Mouse (Mus musculus) kidney, adult 2 months (tissue): ENCODE measurements around the gene Fez1.

Experiments
- CTCF ChIP-seq: fragments of 200-500 bp; conservative IDR thresholded peaks from 2 replicates; pipeline ENCODE4 v1.5.1; 2011; ENCODE audit warnings: low read depth, mild to moderate bottlenecking, control low read depth, low read length, moderate library complexity, mixed read lengths; ENCODE audit not compliant: insufficient read depth, insufficient read length
- POLR2A ChIP-seq: fragments of 200-500 bp; IDR thresholded peaks from one replicate; pipeline ENCODE4 v1.6.1; 2011; ENCODE audit warnings: low read depth, low read length, control low read depth

GRCm38 (mm10) chr9:36848661-36849060 lies 27.0 kb downstream of the Fez1 start:
- TF ChIP-seq CTCF (no peak), POLR2A (no peak)
